Mouse (Mus musculus) adipocyte (in vitro differentiated cells): Measurements from ENCODE around the gene Zfp637.
"Not testable (repeated sequence)": the region's sequence is repeated elsewhere in the genome, so short reads cannot be mapped to it uniquely, and the experiment has no call there.

ENCODE experiments used
- DNase-seq: peaks from one replicate; pipeline ENCODE4 v3.0.0-alpha.2; 2016; ENCODE audit warnings: low spot score

The Zfp637 gene

GRCm38 (mm10) chr6:117840686-117841510 is at the start of gene Zfp637:
Gene Zfp637 (plus strand): TSS chr6:117841180.
- peak; percentile 94 for DNase-seq

DNA sequence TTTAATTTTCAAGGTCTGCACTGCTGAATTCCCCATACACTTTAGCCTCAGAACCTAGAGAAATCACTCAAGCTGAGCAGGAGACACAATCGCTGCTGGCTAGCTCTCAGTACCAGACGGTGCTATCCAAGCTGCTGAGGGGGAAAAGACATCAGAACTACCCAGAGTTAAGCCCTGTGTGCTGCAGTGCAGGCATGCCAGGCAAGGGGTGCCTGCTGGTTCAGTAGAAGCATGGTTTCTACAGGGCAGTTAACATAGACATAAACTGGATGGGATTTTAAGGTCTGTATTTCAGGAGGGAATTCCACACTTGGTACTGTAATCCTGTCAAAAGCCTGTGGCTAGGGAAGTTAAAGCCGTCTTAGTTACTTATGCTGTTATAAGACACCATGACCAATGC is 45.7 kb upstream of the Zfp637 start:
- no peak for DNase-seq

DNA sequence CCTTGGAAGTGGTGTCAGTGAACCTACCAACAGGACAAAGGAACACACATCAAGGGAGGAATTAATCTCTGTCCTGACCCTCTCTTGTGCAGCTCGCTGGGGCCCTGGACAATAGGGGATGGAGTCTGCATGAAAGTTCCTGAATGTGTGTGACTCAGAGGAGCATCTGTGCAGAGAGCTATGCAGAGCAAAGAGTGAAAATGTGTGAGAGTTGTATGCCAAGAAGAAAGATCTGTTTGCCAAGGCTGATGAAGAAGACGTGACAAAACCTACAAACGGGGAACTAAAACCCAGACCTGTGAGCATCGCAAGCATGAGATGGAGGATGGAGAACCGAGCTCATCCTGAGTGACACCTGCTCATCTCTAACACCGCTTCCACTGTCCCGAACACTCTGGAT is 40.2 kb upstream of the Zfp637 start:
- DNase-seq = no peak

GRCm38 (mm10) chr6:117801801-117802200 is 39.2 kb upstream of the Zfp637 start:
- DNase-seq = no peak

GRCm38 (mm10) chr6:117807756-117808155 is 33.2 kb upstream of the Zfp637 start:
- DNase-seq = peak; percentile 49

DNA sequence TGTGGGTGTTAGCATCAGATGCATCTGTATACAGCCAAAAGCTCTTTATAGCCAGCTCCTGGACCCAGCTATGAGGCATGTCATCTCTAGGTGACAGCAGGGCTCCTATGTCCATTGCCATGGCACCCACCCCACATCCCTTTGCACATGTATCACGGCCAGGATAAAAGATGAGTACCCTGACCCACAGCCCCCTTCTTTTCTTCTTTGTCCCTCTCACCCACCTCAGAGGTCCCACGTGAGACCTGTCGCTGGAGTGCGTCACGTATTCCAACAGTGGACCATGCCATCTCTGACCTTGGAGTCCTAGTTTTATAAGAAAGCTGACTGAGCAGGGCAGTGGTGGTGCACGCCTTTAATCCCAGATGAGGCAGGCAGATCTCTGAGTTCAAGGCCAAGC is 31.2 kb upstream of the Zfp637 start:
- DNase-seq = no peak

GRCm38 (mm10) chr6:117810717-117811116 is 30.3 kb upstream of the Zfp637 start:
- DNase-seq = no peak

GRCm38 (mm10) chr6:117811256-117811655 is 29.7 kb upstream of the Zfp637 start:
- no peak for DNase-seq

DNA sequence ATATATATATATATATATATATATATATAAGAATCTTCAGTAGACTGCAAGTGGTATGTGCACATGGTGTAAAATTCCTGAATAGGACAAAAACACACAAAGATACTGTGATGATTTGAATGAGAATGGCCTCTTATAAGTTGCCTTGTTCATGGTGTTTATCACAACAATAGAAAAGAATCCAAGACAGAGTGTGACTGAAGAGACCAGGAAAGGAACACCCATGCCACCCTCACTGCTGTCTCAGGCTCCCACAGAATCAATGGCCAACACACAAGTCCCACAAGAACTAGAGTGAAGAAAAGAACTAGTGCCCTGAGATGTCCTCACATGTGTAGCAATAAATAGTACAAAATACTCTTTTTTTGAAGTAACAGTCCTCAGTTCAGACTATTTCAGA is 26.3 kb upstream of the Zfp637 start:
- DNase-seq = no peak

DNA sequence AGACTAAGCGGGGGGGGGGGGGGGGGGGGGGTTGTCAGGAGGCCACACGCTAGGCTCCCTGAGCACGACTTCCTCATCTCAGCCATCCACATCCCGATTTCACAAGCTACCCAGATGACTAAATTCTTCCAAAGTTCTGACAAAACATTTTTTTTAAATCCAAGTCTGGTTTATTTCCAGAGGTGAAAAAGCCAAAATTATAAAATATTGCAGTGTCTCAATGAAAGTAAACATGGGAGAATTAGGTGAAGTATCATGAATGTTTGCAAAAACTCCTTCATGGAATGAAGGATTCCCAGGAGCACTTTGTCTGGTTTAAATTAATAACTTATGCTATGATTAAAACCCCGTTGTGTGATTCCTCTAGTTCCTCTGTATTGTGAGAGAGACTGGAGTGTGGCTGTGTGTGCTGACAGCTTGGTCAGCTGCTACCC is 23.9 kb upstream of the Zfp637 start:
- peak; percentile 85 for DNase-seq

- DNase-seq = no peak
Observed at GRCm38 (mm10) chr6:117820327-117820726, 20.7 kb upstream of the Zfp637 start.

- DNase-seq = peak; percentile 85
Observed at GRCm38 (mm10) chr6:117825369-117825768, 15.6 kb upstream of the Zfp637 start.

- peak; percentile 76 for DNase-seq
Observed at GRCm38 (mm10) chr6:117828273-117828672, 12.7 kb upstream of the Zfp637 start.

DNA sequence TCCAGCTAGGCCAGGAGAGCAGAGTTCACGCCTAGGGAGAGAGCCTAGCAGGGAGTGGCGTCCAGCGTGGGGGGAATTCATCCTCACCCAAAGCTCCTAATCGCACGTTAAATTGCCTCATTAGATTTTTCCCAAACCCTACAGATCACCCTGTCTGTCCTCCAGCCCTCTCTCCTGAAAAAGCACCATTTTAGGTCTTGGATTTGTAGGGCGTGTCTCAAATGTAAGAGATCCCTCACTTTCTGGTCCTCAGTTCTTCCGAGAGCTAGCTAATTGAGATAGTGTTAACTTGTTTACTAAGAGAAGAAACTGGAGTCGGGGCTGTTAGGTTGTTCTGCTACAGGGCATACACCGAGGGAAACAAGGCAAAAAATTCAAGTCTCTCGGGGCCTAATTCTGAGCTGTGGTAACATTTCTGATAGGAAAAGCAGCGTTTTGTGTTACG is 553 bp downstream of the Zfp637 start:
- DNase-seq = peak; percentile 71

GRCm38 (mm10) chr6:117844597-117844996 is 3.6 kb downstream of the Zfp637 start:
- no peak for DNase-seq

- DNase-seq = not testable (repeated sequence)
Observed at GRCm38 (mm10) chr6:117846671-117847070, 5.7 kb downstream of the Zfp637 start.

DNA sequence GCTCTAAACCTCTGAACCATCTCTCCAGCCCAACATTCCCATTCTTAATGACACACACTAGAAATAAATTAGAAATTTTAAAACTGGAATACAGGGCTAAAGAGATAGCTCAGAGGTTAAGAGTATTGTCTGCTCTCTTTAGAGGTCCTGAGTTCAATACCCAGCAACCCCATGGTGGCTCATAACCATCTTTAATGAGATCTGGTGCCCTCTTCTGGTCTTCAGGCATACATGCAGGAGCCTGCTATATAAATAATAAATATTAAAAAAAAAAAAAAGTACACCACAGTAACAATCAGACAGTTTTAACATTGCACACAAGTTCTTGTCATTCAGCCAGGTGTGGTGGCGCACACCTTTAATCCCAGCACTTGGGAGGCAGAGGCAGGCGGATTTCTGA is 6.8 kb downstream of the Zfp637 start:
- peak; percentile 41 for DNase-seq

GRCm38 (mm10) chr6:117848577-117848976 is 7.6 kb downstream of the Zfp637 start:
- DNase-seq = no peak

DNA sequence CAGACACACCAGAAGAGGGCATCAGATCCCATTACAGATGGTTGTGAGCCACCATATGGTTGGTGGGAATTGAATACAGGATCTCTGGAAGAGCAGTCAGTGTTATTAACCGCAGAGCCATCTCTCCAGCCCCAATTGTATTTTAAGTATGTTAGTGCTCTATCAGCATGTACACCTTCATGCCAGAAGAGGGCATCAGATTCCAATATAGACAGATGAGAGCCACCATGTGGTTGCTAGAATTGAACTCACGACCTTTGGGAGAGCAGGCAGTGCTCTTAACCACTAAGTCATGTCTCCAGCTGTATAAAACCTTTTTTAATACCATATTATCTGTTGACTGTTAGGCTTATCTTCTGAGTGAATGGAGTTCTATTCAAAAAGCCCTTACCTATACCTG is 10.8 kb downstream of the Zfp637 start:
- no peak for DNase-seq

DNA sequence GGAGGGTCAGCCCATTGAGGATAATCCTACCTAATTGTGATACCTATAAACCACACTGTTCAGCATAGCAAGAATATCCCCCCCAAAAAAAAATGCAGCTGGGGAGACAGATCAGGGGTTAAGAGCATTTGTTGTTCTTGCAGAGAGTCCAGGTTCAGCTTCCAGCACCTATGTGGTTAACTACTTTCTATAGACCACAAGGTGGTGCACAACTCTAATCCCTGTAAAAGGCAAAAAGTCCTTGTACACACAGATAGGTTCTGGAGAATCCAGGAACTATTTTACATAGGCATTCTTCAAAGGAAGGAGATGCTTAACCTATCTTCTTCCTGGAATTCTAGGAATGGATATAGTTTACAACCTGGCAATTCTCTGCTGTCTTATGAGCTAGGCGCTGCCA is 17.0 kb downstream of the Zfp637 start:
- no peak for DNase-seq

DNA sequence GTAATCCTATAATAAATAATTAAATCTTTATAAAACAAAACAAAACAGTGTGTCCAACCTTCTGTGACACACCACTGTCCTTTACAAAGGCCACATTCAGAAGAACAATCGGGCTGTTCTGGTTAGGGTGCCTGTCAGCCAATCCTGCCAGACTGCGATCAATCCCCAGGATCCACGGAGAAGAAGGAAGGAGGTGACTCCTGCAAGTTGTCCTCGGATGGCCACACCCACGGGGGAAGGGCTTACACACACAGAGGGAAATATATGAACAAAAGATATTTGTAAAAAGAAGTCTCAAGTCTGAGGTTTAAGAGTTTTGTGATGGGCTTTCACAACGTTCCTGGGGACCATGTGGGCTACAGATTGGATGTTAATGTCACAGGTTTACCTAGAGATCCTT is 20.9 kb downstream of the Zfp637 start, which contains the start of gene Zfp239:
Gene Zfp239, plus strand, starts transcription at position 253 of the 400 bp plus-strand sequence.
- DNase-seq = no peak

DNA sequence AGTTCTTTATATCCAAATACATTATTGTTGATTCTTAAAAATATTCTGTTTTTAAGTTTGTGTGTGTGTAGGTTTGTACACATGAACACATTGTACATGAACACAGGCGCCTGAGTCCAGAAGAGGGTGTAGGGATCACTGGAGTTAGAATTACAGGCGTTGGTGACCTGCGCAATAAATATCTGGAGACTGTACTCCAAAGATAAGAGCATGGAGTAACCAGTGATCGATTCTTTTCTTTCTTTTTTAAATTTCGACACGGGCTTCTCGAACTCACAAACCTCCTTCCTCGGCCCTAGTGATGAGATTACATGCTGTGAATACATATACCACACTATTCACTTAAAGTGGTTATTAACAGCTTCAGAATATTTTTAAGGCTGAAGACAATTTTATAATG is 21.5 kb downstream of the Zfp637 start:
- no peak for DNase-seq

DNA sequence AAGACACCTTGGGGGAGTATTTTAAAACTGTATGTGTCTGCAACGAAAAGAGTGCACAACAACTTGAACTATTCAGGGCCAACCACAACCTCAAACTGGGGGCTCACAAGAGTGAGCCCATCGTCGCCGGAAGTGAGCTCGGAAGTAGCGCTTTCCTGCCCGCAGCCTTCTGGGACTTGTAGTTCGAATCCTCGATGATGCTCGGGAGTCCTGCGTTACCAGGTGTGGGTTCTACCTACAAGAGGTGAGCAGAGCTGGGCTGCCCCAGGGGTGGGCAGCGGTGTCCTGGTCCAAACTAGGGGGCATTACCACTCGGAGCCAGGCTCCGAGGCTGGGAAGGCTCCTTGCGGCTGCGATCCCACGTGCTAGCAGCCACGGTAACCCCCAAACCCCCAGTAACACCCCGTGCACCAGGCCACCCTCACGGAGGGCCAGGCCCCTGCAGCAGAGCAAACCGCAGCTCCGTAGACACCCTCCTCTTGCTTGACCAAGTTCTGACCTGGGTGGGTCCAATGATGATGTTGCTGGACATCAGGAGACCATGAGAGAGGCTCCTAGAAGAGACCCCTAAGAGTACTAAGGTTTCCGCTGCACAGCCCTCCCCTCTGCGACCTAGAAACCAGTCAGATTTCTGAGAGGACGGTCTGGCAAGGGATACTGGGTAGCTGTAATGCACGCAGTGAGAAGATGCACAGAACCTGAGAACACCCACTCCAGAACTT is 22.1 kb downstream of the Zfp637 start:
- DNase-seq = peak; percentile 53
